Mouse (Mus musculus) C2C12 (cell line): Measurements from ENCODE around the gene Tspan9.

ENCODE experiments used
- CEBPB ChIP-seq: IDR thresholded peaks from one replicate; pipeline ENCODE4 v1.6.1; 2011; ENCODE audit warnings: low read depth, mild to moderate bottlenecking, control low read depth, moderate library complexity
- CTCF ChIP-seq: IDR thresholded peaks from one replicate; pipeline ENCODE4 v1.5.1; 2011; ENCODE audit not compliant: control insufficient read depth, insufficient read depth, insufficient read length
- FOSL1 ChIP-seq: IDR thresholded peaks from one replicate; pipeline ENCODE4 v1.8.0; 2011; ENCODE audit warnings: mild to moderate bottlenecking, low read length; ENCODE audit not compliant: poor library complexity, insufficient read depth, severe bottlenecking
- MAX ChIP-seq: IDR thresholded peaks from one replicate; pipeline ENCODE4 v1.6.1; 2011; ENCODE audit warnings: mild to moderate bottlenecking, control low read depth
- MYOD1 ChIP-seq: IDR thresholded peaks from one replicate; pipeline ENCODE4 v1.6.1; 2011; ENCODE audit warnings: low read depth; ENCODE audit not compliant: control insufficient read depth, insufficient read length
- MYOG ChIP-seq: IDR thresholded peaks from one replicate; pipeline ENCODE4 v1.6.1; 2011; ENCODE audit not compliant: control insufficient read depth, insufficient read length; ENCODE audit errors: extremely low read depth
- USF1 ChIP-seq: IDR thresholded peaks from one replicate; pipeline ENCODE4 v1.6.1; 2011; ENCODE audit warnings: low read depth, mild to moderate bottlenecking, control low read depth, moderate library complexity

- TF ChIP-seq MYOG = no peak
- TF ChIP-seq CTCF = no peak
- no peak for TF ChIP-seq USF1
- TF ChIP-seq CEBPB = no peak
- TF ChIP-seq MYOD1 = no peak
- TF ChIP-seq MAX = no peak
- TF ChIP-seq FOSL1 = no peak
These were observed 10.8 kb downstream of the Tspan9 start for GRCm38 (mm10) chr6:128132581-128132980.
